Mouse (Mus musculus) retina, embryonic 14.5 days (tissue): ENCODE data around the gene Ankrd17.

Experiments used
- DNase-seq: peaks from one replicate; pipeline ENCODE4 v3.0.0-alpha.2; 2015; ENCODE audit warnings: low spot score

The Ankrd17 gene

DNA sequence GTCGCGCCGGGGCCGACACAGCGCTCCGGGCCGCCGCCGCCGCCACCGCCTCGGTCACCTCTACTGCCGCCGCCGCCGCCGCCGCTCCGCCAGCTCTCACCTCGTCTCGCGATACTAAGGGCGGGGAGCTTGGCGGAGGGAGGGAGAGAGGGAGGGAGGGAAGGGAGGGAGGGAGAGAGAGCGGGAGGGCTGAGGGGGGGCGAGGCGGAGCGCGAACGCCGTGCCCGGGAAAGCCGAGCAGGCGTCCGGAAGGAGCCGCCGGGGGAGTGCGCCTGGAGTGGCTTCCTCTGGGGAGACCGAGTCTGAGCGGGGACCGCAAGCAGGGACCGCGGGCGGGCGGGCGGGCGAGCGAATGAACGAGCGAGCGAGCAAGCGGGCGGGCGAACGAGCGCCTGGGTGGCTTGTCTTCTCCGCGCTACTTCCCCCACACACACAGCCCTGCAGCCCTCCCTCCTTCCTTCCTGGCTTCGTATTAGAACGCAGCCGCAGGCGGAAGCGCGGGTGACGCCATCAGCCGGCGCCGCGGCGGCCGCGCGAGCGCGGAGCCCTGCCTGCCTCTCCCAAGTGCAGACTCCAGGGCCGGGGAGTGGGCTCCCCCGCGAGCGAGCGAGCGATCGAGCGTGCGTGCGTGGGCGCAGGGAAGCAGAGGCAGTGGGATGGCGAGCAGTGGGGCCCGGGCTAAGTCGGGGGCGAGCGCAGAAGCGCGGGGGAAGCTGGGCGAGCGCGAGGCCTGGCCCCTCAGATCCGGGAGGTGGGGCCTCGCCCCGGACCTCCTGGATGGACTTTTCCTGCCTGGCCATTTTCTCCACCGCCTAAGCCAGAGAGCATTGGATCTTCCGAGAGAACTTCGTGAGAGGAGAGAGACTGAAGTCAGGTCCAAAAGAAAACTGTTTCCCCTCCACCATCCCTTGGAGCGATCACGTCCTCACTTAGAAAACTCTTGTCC is at the start of gene Ankrd17:
Gene Ankrd17, minus strand, starts transcription at position 457 of the 946 bp plus-strand sequence.
- DNase-seq: peak; percentile 89

GRCm38 (mm10) chr5:90414925-90415295 is 48.5 kb upstream of the Ankrd17 start:
- peak; percentile 26 for DNase-seq

DNA sequence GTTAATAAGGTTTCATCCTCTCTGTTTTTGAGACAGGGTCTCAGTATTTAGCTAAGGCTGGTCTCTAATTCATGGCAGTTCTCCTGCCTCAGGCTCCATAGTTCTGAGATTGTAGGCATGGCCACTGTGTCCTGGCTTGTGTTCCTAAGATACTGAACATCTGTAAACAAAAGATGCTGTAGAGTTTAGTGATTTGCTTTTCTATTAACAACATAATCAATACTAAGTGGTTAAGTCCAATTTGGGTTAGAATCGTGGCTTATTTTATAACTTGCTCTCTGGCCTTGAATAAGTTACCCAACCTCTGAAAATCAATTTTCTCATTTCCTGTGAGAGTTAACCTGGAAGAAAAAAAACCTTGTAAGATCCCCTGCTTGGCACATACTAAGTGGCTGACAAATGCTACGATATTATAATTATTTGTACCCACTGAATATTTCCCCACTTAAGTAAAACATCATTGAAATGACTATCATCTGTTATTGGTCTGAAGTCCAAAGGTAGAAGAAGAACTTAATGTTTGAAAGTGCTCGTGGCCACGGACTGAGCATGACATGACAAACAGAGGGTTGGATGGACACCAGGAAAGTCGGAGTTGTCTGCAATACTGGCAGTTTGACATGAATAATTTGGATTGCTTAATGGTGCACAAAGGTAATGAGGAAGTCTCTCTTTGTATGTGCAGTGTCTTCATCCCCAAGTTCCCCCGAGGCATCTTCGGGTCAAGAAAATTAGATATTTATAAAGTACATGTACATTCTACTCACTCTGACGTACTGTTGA is 48.0 kb upstream of the Ankrd17 start:
- DNase-seq: no peak

DNA sequence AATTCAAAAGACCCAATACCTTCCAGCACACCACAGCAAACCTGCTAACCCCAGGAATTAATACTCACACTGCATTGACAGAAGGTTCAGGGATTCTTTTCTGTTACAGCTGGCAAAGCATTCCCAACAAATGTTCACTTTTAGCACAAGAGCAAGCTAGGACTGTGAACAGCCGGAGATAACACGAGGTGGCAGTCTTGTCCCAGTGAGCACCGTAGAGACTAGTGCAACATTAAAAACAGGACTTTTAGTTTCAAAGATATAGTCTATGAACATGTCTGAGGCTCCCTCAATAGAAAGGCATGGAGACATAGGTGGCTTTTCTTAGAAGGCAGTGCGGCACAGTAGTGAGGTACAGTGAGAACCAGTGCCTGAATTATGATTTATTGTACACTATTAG is 38.8 kb upstream of the Ankrd17 start:
- no peak for DNase-seq

DNA sequence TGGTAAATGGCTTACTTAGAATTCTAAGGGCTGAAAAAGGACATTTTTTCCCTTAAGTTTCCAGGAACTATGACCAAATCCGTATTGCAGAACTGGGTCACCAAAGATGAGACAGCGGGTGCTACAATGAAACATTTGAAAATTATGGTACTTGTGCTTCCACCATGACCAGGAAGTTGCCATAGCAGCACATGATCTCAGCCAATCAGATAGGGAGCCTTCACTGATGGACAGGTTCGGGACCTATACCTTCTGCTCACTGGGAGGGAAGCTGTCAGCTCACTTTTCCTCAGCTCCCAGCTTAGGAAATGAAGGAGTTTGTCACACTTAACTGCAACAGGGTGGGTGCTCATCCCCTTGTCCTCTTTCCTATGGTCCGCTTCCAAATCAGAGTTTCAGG is 30.4 kb upstream of the Ankrd17 start:
- DNase-seq: no peak

- no peak for DNase-seq
These were observed 27.9 kb upstream of the Ankrd17 start for GRCm38 (mm10) chr5:90394322-90394721.

GRCm38 (mm10) chr5:90393764-90394163 is 27.4 kb upstream of the Ankrd17 start:
- peak; percentile 13 for DNase-seq

DNA sequence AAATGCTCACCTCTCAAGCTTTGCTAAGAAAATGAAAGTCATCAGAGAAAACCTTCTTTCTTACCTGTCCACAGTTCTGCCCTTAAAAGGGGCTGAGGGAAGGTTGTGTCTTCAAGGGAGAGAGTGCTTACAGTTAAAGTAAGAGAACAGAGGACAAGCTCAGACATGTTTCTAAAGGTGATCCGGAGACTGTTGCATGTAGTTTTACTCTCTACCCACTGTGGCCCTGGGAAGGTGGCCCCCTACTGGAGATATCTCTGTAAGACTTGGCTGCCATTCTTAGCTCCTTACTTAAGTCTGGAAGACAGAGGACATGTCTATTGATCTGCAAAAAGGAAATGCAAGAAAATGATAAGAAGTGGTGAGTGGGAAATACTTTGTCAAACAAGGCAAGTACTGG is 16.7 kb upstream of the Ankrd17 start:
- DNase-seq: no peak

- DNase-seq: no peak
These were observed 15.1 kb upstream of the Ankrd17 start for GRCm38 (mm10) chr5:90381458-90381857.

GRCm38 (mm10) chr5:90373708-90374107 is 7.3 kb upstream of the Ankrd17 start:
- no peak for DNase-seq

GRCm38 (mm10) chr5:90370401-90370800 is 4.0 kb upstream of the Ankrd17 start:
- no peak for DNase-seq

- DNase-seq: no peak
These were observed 608 bp upstream of the Ankrd17 start, which contains the start of gene Gm9958 for GRCm38 (mm10) chr5:90367067-90367303. Gm9958 (plus strand) TSS chr5:90367204.

- peak; percentile 63 for DNase-seq
These were observed 1.0 kb downstream of the Ankrd17 start for GRCm38 (mm10) chr5:90365141-90365951.

DNA sequence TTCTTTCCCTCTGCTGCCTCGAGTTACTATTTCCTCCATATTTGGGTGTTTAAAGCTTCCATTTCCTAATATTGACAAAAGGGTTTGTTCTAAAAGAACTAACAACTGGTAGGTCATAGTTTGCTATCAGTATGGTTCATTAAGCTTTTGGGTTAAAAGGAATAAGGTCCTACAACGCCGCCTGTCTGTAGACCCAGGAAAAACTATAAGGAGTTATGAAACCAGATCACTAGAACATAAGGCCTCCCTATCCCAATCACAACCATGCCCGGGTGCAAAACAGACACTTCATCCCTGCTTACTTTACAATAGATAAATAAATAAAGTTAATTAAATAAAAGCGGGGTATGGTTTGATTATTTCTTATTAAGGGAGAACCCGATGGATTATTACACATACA is 1.9 kb downstream of the Ankrd17 start:
- DNase-seq: peak; percentile 87

DNA sequence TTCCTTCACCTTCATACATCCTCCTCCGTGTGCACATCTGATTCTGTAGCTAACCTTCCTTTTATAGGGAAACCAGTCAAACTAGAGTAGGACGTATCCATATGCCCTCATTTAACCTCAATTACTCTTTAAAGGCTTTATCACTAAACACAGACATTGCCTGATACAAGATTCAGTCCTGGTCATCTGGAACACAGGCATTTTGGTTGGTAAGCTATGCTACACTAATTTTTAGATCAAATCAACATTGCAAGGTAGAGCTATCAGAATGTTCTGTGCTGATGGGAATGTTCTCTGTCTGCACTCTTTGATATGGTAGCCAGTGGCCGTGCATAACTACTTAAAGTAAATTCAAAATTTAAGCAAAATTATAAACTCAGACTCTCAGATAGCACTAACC is 10.6 kb downstream of the Ankrd17 start:
- DNase-seq: no peak

DNA sequence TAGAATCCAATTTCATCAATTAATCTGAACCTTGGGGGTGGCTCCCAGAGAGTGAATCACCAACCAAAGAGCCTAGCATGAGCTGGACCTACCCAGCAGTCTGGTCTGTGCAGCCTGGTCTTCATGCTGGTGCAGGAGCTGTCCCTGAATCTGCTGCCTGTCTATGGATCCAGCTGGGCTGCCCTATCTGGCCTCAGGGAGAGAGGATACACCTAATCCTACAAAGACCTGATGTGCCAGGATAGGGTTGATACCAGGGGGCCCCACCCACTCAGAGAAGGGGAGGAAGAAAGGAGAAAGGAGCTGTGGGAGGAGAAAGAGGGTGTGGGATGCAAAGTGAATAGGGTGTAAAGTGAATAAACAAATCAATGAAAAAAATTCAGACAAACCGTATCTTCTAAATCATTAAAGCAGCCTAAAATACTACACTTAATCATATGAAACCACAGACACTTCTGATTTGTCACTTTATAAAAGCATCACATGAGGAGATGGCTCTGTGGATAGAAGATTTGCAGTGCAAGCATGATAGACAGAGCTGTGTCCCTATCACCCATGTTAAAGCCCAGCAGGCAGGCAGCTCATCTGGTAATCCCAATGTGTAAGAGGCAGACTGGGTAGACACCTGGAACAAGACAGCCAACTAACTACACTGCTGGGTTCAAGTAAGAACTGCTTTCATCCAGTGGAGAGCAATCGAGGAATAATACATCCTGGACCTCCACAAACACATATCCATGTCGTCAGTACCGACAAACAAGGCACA is 12.6 kb downstream of the Ankrd17 start:
- no peak for DNase-seq

- DNase-seq: no peak
These were observed 19.5 kb downstream of the Ankrd17 start for GRCm38 (mm10) chr5:90346877-90347276.

- no peak for DNase-seq
These were observed 25.5 kb downstream of the Ankrd17 start for GRCm38 (mm10) chr5:90340847-90341246.

GRCm38 (mm10) chr5:90339953-90340343 is 26.4 kb downstream of the Ankrd17 start:
- DNase-seq: no peak

DNA sequence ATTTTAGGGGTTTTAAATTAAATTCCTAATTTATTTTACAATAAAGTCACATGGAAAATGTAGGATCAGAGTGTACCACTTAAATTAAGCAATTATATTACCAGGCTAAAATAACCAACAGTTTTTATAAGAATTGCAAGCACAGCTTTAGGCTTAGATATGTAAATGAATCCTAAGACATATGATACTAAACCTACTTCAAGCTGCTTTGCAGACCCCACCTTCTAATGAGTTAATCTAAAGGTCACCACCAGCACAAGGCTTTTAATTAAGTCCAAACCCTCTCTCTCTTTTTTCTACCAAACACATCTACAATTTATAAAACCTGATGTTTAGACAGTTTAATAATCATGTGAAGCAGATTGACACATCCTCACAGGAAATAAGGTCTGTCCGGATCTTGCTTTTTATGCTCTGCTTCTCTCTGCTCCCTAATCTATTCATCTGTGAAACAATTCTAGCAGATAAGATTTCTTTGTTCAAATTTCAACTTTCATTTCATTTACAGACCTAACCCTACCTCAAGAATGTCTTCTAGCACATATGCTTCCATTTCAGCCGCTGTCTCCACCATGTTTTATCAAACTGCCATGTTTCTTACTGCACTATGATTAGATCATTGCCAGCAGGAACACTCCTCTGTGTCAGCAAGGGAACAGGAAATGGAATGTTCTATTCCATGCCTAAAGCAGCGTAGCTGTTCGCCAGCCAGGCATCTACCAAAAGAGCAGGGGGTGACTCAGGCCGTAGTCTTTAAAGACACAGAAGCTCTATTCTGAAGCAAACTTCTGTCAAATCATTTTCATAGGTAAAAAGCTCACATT is 27.0 kb downstream of the Ankrd17 start:
- peak; percentile 66 for DNase-seq
